Mouse (Mus musculus) liver, embryonic 16.5 days (tissue): Measurements from ENCODE around the gene Cxcr4. TPM values are rescaled to one million over a fixed set of nuclear protein-coding genes. Genes with fewer than 3 reads are reported as not detected.

ENCODE experiments used
- ATAC-seq: fragments of 200-750 bp; cut with Nextera tagmentation; 2 replicates; pipeline ENCODE4 v1.8.0; 2017; ENCODE audit warnings: low read depth, mild to moderate bottlenecking, moderate number of reproducible peaks, moderate library complexity
- H3K27ac ChIP-seq: fragments of 300-500 bp; sonication (generic); 2 replicates; pipeline ENCODE4 v1.5.1; 2014; ENCODE audit warnings: mild to moderate bottlenecking, low read length
- H3K27me3 ChIP-seq: fragments of 300-500 bp; sonication (generic); 2 replicates; pipeline ENCODE4 v1.6.1; 2014; ENCODE audit warnings: low read depth, low read length, mixed read lengths; ENCODE audit not compliant: control insufficient read depth, insufficient read depth
- H3K36me3 ChIP-seq: fragments of 300-500 bp; sonication (generic); 2 replicates; pipeline ENCODE4 v1.6.1; 2014; ENCODE audit warnings: mild to moderate bottlenecking; ENCODE audit not compliant: control insufficient read depth, insufficient read depth
- H3K4me1 ChIP-seq: fragments of 300-500 bp; sonication (generic); 2 replicates; pipeline ENCODE4 v1.6.1; 2014; ENCODE audit warnings: low read depth, low read length, mixed read lengths; ENCODE audit not compliant: control insufficient read depth
- H3K4me2 ChIP-seq: fragments of 300-500 bp; sonication (generic); 2 replicates; pipeline ENCODE4 v1.6.1; 2014; ENCODE audit warnings: low read depth, low read length, mixed read lengths
- H3K4me3 ChIP-seq: fragments of 300-500 bp; sonication (generic); 2 replicates; pipeline ENCODE4 v1.5.1; 2014; ENCODE audit warnings: low read depth, mild to moderate bottlenecking, low read length
- H3K9ac ChIP-seq: fragments of 300-500 bp; sonication (generic); 2 replicates; pipeline ENCODE4 v1.6.1; 2014; ENCODE audit warnings: low read depth, low read length
- H3K9me3 ChIP-seq: fragments of 300-500 bp; sonication (generic); replicated peaks from 2 replicates; pipeline ENCODE4 v1.6.1; 2016; ENCODE audit warnings: low read length; ENCODE audit not compliant: control insufficient read depth
- WGBS: fragments of 180-500 bp; shearing (Covaris S2); extraction: QIAGEN DNeasy Blood & Tissue Kit; methylation state at CpG from one replicate; pipeline ENCODE4 v1.1.7; 2014; ENCODE audit not compliant: insufficient replicate concordance; 5-methylcytosine and 5-hydroxymethylcytosine counted together
- polyA plus RNA-seq: library from polyadenylated mRNA; unstranded; fragments of >200 nt; fragmentation: Nextera tagmentation; extraction: Ambion mirVana; gene quantifications from 2 replicates; pipeline ENCODE4 v1.2.1, GENCODE M21; 2015

Gene Cxcr4
- 2.5 TPM in 2 replicates for polyA plus RNA-seq

GRCm38 (mm10) chr1:128592211-128592741 is at the start of gene Cxcr4:
TSS of gene Cxcr4 (minus strand) at chr1:128592293.
- ATAC-seq, result peak; percentile 55
- H3K27me3 ChIP-seq, result peaks cover 63% of the 10 kb centered on the region
- no peaks in the 10 kb centered on the region for H3K36me3 ChIP-seq
- peaks cover 3% of the 10 kb centered on the region for H3K4me1 ChIP-seq
- peak within 1 kb of the TSS; percentile 61 for H3K4me3 ChIP-seq
- under 1% methylated on average over 27 of the region's 27 CpGs for WGBS
- peak within 1 kb of the TSS; percentile 45 for H3K9ac ChIP-seq
- no peaks in the 10 kb centered on the region for H3K9me3 ChIP-seq
- peak within 1 kb of the TSS; percentile 69 for H3K27ac ChIP-seq
- peak within 1 kb of the TSS; percentile 75 for H3K4me2 ChIP-seq

GRCm38 (mm10) chr1:128639707-128640107 is 47.6 kb upstream of the Cxcr4 start:
- H3K9me3 ChIP-seq, result no peaks in the 10 kb centered on the region
- 51% methylated on average over 4 of the region's 4 CpGs for WGBS
- ATAC-seq, result no peak
- H3K27ac ChIP-seq, result no peak overlapping the region
- H3K4me3 ChIP-seq, result no peak overlapping the region
- H3K9ac ChIP-seq, result no peak overlapping the region
- H3K36me3 ChIP-seq, result no peaks in the 10 kb centered on the region
- H3K4me1 ChIP-seq, result no peaks in the 10 kb centered on the region
- no peak overlapping the region for H3K4me2 ChIP-seq
- H3K27me3 ChIP-seq, result no peaks in the 10 kb centered on the region

GRCm38 (mm10) chr1:128637230-128637740 is 45.2 kb upstream of the Cxcr4 start:
- Histone ChIP-seq H3K27ac (no peak overlapping the region), H3K9ac (no peak overlapping the region), H3K4me2 (no peak overlapping the region), H3K4me1 (no peaks in the 10 kb centered on the region), H3K36me3 (no peaks in the 10 kb centered on the region), H3K9me3 (no peaks in the 10 kb centered on the region), H3K4me3 (no peak overlapping the region), H3K27me3 (no peaks in the 10 kb centered on the region)
- 68% methylated on average over 7 of the region's 7 CpGs for WGBS
- no peak for ATAC-seq

- no peak overlapping the region for H3K27ac ChIP-seq
- no peaks in the 10 kb centered on the region for H3K36me3 ChIP-seq
- H3K4me2 ChIP-seq, result no peak overlapping the region
- WGBS, result 70% methylated on average over 10 of the region's 10 CpGs
- no peak overlapping the region for H3K4me3 ChIP-seq
- H3K9ac ChIP-seq, result no peak overlapping the region
- no peak for ATAC-seq
- H3K27me3 ChIP-seq, result no peaks in the 10 kb centered on the region
- no peaks in the 10 kb centered on the region for H3K4me1 ChIP-seq
- H3K9me3 ChIP-seq, result no peaks in the 10 kb centered on the region
Observed at GRCm38 (mm10) chr1:128636258-128637229, 44.5 kb upstream of the Cxcr4 start.

GRCm38 (mm10) chr1:128633711-128634379 is 41.8 kb upstream of the Cxcr4 start:
- WGBS, result 68% methylated on average over 6 of the region's 6 CpGs
- no peak overlapping the region for H3K4me3 ChIP-seq
- ATAC-seq, result no peak

GRCm38 (mm10) chr1:128632522-128632921 is 40.4 kb upstream of the Cxcr4 start:
- Histone ChIP-seq H3K9me3 (no peaks in the 10 kb centered on the region), H3K4me2 (no peak overlapping the region), H3K27ac (no peak overlapping the region), H3K4me3 (no peak overlapping the region), H3K27me3 (no peaks in the 10 kb centered on the region), H3K4me1 (no peaks in the 10 kb centered on the region), H3K36me3 (no peaks in the 10 kb centered on the region), H3K9ac (no peak overlapping the region)
- WGBS, result 47% methylated on average over 6 of the region's 6 CpGs
- no peak for ATAC-seq

More at GRCm38 (mm10) chr1:128633711-128634379, 41.8 kb upstream of the Cxcr4 start:
- Histone ChIP-seq H3K9me3 (no peaks in the 10 kb centered on the region), H3K36me3 (no peaks in the 10 kb centered on the region), H3K9ac (no peak overlapping the region), H3K27ac (no peak overlapping the region), H3K27me3 (no peaks in the 10 kb centered on the region), H3K4me1 (no peaks in the 10 kb centered on the region), H3K4me2 (no peak overlapping the region)

- Histone ChIP-seq H3K4me3 (no peak overlapping the region), H3K4me1 (no peaks in the 10 kb centered on the region), H3K9me3 (no peaks in the 10 kb centered on the region), H3K4me2 (no peak overlapping the region), H3K27me3 (no peaks in the 10 kb centered on the region), H3K36me3 (no peaks in the 10 kb centered on the region), H3K27ac (no peak overlapping the region), H3K9ac (no peak overlapping the region)
- ATAC-seq, result no peak
- WGBS, result 39% methylated on average over 9 of the region's 9 CpGs
Observed at GRCm38 (mm10) chr1:128626144-128626678, 34.1 kb upstream of the Cxcr4 start.

GRCm38 (mm10) chr1:128623594-128623887 is 31.4 kb upstream of the Cxcr4 start:
- Histone ChIP-seq H3K4me3 (no peak overlapping the region), H3K4me1 (no peaks in the 10 kb centered on the region), H3K9ac (no peak overlapping the region), H3K27ac (no peak overlapping the region), H3K9me3 (no peaks in the 10 kb centered on the region), H3K36me3 (no peaks in the 10 kb centered on the region), H3K27me3 (no peaks in the 10 kb centered on the region), H3K4me2 (no peak overlapping the region)
- ATAC-seq, result no peak
- WGBS, result 44% methylated on average over 4 of the region's 4 CpGs
